Mouse (Mus musculus): ENCODE results near the gene Gm49339.
"Not testable (repeated sequence)": the region's sequence is repeated elsewhere in the genome, so short reads cannot be mapped to it uniquely, and the experiment has no call there.

The Gm49339 gene

GRCm38 (mm10) chr10:51480397-51480796 is at the start of gene Gm49339, which contains the start of gene Lilr4b:
TSS of gene Gm49339 (plus strand) at chr10:51480612.
TSS of gene Lilr4b (plus strand) at chr10:51480632.
- not testable (repeated sequence) for DNase-seq

GRCm38 (mm10) chr10:51432940-51433339 is 47.5 kb upstream of the Gm49339 start:
- DNase-seq = no peak

- DNase-seq = no peak
Observed at GRCm38 (mm10) chr10:51435684-51436083, 44.7 kb upstream of the Gm49339 start.

- no peak for DNase-seq
Observed at GRCm38 (mm10) chr10:51451610-51452009, 28.8 kb upstream of the Gm49339 start.

- DNase-seq = no peak
Observed at GRCm38 (mm10) chr10:51453616-51454298, 26.7 kb upstream of the Gm49339 start.

DNA sequence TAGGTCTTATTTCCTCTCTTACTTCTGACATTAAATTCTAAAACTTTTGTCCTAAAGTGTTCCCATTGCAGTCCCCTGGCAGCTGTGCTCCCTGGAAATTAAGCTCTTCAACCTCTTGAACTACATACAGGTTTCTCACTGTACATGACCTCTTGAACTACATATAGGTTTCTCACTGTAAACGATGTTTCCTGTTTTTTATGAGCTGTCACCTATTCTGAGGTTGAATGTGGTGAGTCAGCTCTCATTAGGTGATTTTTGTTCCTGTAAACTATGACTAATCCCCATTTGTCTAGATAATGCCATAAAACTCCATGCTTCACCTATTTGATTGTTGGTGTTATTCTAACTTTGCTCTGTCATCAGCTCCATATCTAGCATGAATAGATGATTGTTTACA is 26.0 kb upstream of the Gm49339 start:
- DNase-seq = no peak

GRCm38 (mm10) chr10:51455762-51456161 is 24.6 kb upstream of the Gm49339 start:
- no peak for DNase-seq

DNA sequence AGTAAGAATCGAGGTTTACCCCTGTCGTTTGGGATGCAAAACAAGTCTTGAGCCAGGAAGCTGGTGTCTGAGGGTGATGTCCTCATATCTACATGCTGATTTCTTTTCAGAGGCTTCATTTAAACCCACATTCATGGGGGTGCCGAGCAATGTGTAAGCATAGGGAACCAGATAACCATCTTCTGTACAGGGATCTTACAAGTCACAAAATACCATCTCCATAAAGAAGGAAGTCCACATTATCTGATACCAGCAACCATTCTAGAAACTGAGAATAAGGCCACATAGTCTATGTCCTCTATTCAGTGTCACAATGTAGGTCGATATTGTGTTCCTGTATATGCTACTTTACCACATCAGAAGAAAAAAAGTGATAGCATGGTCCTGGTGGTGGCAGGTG is 24.0 kb upstream of the Gm49339 start:
- no peak for DNase-seq

DNA sequence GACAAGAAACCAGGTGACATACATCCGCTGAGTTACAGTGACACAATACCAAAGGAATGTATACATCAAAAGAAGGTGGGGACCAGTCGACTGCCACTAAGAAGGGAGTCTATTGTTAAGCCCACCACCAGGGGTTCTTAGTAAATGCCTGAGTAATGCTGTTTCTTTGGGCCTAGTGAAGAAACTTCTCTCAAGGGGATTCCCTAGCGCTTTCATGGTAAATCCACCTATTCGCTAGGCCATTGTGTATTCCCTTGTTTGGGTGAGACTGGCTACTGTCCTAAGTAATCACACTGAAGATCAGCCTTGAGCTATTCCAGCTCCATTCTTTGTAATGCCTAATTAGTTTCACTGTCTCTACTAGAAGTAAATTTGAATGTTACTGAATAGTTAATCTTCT is 16.6 kb upstream of the Gm49339 start:
- not testable (repeated sequence) for DNase-seq

DNA sequence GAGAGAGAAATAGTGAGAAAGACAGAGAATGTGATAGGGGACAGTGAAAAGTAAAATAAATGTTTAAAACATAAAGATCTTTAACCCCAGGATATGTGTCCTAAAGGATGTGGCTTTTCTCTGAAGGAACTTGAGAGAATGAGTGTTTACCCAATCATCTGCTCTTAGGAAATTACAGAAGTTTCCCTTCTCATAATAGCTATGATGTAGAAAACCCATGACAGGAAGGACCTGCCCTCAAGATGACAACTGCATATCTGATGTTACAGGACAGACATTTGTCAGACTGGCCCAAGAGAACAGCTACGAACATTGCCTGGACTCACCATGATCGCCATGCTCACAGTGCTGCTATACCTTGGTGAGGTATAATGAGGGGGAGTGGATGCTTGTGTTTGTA is 10.3 kb downstream of the Gm49339 start, which contains the start of gene Lilrb4a:
TSS of gene Lilrb4a (plus strand) at position 266 of the 400 bp plus-strand sequence.
- not testable (repeated sequence) for DNase-seq

DNA sequence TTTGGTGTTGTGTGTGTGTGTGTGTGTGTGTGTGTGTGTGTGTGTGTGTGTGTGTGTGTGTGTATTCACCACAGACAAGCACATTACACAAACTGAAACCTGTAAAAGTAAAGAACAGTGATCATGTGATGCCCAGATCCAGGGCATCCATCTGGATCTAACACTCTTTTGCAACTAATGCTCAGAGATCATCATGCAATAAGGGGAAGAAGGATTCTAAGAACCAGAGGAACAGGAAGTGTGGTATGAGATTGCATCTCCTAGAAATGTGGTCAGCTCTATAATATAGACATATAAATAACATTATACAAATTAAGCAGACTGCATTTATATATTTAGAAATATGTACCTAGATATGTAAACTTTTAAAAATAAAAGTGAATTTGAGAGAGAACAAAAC is 39.6 kb downstream of the Gm49339 start:
- DNase-seq = no peak

DNA sequence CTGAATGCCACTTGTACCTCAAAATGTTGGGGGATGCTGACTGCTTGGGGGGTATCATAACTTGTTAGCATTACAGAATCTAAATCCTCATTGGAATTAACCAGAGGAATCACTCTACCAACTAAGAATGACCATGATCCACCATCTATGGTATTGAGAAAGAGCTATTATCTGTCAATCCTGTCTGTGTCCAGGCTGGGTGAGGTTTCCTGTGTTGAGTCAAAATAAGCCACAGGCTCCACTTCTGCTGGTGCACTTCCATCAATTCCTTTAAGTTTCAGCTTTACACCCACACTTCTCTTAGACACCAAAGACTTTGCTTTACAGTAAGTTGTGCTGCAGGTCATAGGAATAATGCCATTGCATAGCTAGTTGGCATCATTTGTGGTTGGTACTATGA is 41.0 kb downstream of the Gm49339 start:
- no peak for DNase-seq

DNA sequence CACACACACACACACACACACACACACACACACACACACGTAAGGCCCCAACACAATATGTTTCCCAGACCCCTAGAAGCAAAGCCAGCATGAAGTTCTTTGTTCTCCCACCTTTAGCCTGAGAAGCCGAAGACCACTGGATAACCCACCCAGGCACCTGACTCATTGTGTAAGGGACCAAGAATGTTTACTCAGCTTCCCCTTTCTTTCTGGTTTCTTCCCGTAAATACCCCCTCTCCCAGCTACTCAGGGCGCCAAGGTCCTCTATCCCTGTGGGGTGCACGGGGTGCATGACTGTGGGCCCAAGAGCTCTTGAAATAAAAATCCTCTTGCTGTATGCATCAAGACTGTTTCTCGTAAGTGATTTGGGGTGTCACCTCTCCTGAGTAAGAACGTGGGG is 45.7 kb downstream of the Gm49339 start:
- DNase-seq = no peak

- no peak for DNase-seq
Observed at GRCm38 (mm10) chr10:51526633-51527032, 46.2 kb downstream of the Gm49339 start.

GRCm38 (mm10) chr10:51528840-51529434 is 48.5 kb downstream of the Gm49339 start:
- no peak for DNase-seq

DNA sequence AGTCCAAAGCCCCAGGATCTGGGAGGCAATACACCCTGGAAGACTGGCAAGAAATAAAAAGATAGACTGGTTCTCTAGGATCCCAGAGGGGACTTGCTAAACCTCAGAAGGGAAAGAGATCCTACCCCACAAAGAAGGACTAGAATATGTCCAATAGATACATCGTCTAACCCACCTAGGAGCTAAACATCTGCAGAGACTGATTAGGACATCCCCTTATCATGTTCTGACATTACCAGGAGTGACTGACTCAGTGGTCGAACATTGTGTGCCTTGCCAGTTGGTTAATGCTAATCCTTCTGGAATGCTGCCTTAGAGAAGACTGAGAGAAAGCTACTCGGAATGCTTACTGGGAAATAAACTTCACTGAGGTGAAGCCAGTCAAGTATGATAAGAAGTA is 49.1 kb downstream of the Gm49339 start:
- DNase-seq = no peak

- DNase-seq = no peak
Observed at GRCm38 (mm10) chr10:51530813-51531212, 50.4 kb downstream of the Gm49339 start.

Measured in cerebellum, adult 8-10 months (tissue).